Mouse (Mus musculus): ENCODE measurements around the gene Rnf215.
"Not testable (repeated sequence)": the region's sequence is repeated elsewhere in the genome, so short reads cannot be mapped to it uniquely, and the experiment has no call there.

The Rnf215 gene

DNA sequence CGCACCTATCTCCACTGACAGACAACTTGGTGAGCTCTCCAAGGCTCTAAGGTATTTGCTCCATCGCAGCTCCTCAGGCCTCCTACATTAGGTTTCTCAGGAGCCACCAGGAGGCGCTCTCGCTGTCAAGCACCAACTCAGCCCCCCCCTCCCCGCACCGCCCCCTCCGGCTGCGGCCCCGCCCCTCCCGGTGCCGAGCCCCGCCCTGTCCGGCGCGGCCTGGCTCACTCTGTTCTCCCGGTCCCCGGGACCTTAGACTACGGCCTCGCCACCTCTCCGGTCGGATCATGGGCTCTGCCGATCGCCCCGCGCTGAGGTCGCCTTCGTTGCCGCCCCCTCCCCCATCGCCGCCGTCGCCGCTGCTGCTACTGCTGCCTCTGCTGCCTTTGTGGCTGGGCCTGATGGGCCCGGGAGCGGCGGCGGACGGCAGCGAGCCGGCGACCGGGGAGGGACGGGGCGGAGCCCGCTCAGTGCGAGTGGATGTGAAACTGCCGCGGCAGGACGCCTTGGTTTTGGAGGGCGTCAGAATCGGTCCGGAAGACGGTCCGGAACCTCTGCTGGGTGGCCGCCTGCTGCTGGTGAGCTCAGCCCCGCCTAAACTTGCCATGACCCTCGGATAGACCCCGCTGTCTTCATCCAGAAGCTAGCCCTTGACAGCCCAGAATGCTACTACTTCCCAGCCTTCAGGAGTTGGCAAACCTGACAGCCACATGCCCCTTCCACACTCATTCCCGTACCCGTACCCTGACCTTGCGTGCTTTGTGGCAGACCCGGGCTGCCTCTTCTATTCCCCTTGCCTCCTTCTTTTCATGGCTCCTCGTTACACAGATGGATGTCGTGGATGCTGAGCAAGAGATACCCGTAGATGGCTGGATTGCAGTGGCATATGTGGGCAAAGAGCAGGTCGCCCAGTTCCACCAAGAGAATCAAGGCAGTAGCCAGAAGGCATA, at the start of gene Rnf215:
Gene Rnf215 (plus strand): TSS at position 217 of the 950 bp plus-strand sequence.
- peak; percentile 89 to 97 for DNase-seq (ENCODE audit: inconsistent age in 2 of 2, low spot score in 1 of 2)

DNA sequence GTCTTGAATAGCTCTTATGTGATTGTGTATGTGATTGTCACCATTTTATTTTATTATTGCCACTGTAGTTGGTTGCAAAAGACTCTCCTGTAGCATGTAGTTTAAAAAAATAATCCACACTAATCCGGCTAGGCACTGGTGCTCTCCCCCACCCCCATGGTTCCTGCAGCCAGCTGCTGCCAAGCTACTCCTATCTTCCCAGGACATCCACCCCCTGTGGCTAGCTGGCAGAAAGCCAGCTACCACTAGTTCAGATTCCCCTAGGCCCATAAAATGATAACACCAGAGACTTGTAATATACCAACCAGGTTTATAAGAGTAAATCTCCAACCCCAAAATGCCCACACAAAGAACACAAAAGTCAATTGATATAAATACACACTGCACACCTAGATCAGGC, 48.8 kb upstream of the Rnf215 start:
- no peak for DNase-seq (ENCODE audit: inconsistent age in 2 of 2, low spot score in 1 of 2)

DNA sequence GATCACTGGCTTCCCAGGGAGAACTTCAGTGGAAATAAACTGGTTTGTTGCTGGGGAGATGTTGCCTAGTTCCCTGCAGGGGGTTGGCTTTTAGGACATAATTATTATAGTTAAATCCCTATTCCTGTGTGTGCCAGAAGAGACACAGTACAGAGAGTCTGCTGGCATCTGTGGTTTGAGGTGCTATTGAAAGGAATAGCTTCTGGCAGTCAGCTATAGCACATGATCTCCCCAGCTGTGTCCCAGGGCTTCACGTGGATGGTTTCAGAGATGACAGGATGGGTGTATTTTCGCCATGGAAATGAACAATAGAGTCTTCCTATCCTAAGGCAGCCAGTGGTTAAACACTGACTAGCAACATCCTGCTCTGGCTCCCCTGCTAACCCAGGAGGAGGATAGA, 47.7 kb upstream of the Rnf215 start:
- no peak for DNase-seq (ENCODE audit: inconsistent age in 2 of 2, low spot score in 1 of 2)

GRCm38 (mm10) chr11:4093459-4094377, 41.3 kb upstream of the Rnf215 start:
- peak in 1 of 2 experiments; percentile 30 for DNase-seq (ENCODE audit: inconsistent age in 2 of 2, low spot score in 1 of 2)

GRCm38 (mm10) chr11:4094378-4095170, 40.4 kb upstream of the Rnf215 start:
- DNase-seq (ENCODE audit: inconsistent age in 2 of 2, low spot score in 1 of 2): peak; percentile 72 to 91

DNA sequence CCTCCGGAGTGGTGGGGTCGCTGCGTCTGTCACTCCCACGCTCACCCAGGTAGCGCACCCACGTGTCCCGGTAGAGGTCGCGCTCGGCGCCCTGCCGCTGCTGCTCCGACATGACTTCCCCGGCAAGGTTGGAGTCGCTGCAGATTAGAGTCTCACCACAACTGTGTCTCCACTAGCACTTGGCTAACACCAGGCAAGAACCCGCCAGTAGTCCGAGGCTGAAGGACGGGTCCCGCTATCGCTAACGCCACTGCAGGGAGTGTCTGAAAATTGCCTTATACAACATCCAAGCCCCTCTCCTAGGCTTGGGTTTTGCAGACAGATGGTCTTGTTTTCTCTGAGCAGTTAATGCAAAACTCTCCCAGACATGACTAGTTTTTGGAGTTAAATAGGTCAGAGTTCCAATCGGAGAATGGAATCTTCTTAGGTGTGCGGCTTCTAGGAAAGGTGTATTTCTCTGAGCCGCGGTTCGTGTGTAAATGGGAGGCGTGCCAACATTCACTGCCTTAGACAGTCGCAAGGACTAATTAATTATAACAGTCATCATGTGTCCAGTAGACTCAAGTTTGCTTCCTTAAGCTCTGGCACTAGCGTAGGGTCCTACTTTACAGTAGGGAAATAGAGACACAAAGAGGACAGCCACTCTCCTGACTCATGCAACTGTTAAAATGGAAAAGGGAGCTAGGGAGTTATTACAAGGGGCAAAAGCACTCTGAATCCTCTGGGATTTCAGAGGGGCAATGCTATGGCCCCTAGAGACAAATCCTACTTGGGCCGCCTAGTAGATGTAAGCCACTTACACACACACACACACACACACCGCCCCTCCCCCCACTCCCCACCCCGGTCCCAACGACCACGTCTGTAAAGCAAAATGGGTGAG, 39.6 kb upstream of the Rnf215 start, which contains the start of gene Mtfp1:
Gene Mtfp1 (minus strand): TSS at position 275 of the 883 bp plus-strand sequence.
- DNase-seq (ENCODE audit: inconsistent age in 2 of 2, low spot score in 1 of 2): peak; percentile 75 to 93

DNA sequence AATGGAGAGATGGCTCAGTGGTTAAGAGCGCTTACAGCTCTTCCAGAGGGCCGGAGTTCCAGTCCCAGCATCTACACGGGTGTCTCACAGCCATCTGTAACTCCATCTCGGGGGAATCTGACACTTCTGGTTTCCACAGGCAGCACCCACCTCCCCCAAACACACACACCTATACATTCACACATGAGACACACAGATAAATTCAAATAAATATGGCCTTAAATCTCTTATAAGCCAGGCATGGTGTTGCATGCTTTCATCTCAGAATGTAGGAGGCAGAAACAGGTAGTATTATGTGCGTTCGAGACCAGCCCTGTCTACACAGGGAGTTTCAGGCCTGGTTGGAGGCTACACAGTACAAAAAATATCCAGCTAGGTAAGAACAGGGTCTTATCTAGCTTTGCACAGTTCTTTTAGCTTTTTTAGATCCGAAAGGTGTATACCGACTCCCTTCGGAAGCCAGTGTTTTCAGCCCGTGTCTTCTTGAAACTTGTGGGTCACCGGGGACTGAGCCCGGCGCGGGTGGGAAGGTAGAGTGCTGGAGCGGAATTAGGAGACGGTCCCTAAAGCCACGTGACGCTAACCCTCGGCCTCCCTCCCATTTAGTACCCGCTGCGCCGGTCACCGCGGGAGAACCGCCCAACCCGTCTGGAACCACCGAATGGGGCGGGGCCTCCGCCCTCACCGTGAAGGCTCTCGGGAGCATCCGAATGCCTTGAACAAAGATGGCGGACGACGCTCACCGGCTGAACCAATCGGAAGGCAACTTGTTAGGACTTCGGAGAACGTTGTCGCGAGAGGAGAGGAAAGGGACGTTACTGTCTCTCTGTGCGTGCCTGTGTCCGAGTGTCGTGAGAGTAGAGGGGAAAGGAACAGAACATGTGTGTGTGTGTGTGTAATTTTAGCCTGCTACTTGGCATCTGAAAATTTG, 38.7 kb upstream of the Rnf215 start:
- peak; percentile 99 for DNase-seq (ENCODE audit: inconsistent age in 2 of 2, low spot score in 1 of 2)

GRCm38 (mm10) chr11:4097091-4097621, 37.8 kb upstream of the Rnf215 start:
- DNase-seq (ENCODE audit: inconsistent age in 2 of 2, low spot score in 1 of 2): peak in 1 of 2 experiments; percentile 52

DNA sequence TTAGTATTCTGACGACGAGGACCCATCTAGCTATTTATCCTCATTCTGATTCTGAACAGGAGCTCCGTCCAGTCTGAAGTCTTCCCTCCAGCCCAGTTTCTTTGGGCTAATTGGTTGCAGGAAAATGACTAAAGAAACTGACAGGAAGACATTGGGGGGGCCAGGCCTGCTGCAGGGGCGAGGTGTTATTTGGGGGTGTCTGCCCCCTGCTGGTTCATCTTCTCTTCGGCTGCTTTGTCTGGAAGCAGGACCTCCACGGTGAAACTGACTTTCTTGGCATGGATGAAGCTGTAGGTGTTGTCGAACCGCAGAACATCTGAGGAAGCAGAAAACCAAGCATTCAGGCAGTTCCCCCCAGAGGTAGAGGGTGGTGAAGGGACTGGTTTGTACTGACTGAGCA, 36.9 kb upstream of the Rnf215 start:
- DNase-seq (ENCODE audit: inconsistent age in 2 of 2, low spot score in 1 of 2): no peak

- no peak for DNase-seq (ENCODE audit: inconsistent age in 2 of 2, low spot score in 1 of 2)
These were observed 36.2 kb upstream of the Rnf215 start for GRCm38 (mm10) chr11:4098816-4099215.

DNA sequence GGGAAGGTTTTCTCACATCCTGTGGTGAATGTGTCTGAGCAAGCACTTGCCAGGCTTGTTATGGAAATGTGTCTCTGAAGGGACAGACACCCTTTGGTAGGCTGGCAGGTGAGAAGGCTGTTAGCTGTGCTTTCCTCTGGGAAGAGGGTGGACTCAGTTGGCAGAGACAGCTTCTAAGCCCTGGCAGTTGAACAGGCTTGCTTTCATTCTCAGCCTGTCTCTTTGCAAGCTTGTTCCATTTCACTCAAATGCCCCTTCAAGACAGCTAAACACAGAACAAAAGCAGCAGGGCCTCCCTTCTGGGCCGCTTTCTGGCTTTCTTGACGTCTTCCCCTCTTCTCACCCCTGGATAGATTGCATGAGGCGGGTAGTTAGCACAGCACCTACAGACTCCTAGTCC, 35.6 kb upstream of the Rnf215 start:
- DNase-seq (ENCODE audit: inconsistent age in 2 of 2, low spot score in 1 of 2): no peak

DNA sequence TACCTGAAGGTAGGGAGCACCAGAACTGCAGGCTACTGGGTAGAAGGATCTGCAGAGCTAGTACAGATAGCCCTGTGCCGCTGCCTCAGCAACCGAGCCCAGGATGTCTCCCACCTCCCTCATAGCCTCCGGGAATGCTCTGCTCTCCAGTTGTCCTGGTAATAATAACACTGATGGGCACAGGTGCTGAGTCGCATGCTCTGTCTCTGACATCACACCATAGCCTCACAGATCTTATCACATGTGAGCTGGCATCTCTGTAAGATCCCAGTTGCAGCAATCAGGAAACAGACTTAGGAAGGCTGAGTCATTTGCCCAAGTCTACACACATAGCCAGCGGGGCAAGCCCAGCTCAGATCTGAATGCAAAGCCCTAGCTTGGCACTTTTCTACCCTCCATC, 33.2 kb upstream of the Rnf215 start:
- DNase-seq (ENCODE audit: inconsistent age in 2 of 2, low spot score in 1 of 2): peak; percentile 36 to 51

- no peak for DNase-seq (ENCODE audit: inconsistent age in 2 of 2, low spot score in 1 of 2)
These were observed 31.5 kb upstream of the Rnf215 start for GRCm38 (mm10) chr11:4103522-4103921.

DNA sequence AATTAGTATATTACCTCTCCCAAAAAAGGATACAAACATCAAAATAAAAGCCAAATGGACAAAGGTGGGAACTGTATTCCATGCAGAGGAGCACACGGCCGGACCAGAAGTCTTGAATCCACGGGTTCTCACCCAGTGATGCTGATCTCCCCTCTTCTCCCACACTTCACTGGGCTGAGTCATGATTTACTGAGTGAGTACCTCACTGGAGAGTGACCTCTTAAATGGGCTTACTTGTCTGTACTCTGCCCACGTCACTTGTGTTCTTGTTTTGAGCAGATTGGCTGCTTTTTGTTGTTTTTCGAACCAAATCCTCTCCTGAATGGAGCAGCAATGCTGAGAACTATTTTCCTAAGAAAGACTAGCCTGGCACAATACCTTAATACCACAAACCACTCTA, 30.0 kb upstream of the Rnf215 start:
- no peak for DNase-seq (ENCODE audit: inconsistent age in 2 of 2, low spot score in 1 of 2)

GRCm38 (mm10) chr11:4105444-4105843, 29.6 kb upstream of the Rnf215 start:
- DNase-seq (ENCODE audit: inconsistent age in 2 of 2, low spot score in 1 of 2): no peak

DNA sequence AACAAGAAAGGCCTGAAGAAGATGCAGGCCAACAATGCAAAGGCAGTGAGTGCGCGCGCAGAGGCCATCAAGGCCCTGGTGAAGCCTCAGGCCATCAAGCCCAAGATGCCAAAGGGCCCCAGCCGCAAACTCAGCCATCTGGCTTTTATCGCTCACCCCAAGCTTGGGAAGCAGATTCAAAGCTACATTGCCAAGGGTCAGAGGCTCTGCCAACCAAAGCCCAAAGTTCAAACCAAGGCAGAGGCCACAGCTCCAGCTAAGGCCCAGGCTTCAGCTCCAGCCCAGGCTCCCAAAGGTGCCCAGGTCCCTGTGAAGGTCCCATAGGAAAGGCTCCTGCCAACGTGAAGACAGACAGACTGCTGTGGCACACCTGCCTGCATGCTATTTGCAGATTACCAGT, 27.1 kb upstream of the Rnf215 start:
- DNase-seq (ENCODE audit: inconsistent age in 2 of 2, low spot score in 1 of 2): not testable (repeated sequence)

DNA sequence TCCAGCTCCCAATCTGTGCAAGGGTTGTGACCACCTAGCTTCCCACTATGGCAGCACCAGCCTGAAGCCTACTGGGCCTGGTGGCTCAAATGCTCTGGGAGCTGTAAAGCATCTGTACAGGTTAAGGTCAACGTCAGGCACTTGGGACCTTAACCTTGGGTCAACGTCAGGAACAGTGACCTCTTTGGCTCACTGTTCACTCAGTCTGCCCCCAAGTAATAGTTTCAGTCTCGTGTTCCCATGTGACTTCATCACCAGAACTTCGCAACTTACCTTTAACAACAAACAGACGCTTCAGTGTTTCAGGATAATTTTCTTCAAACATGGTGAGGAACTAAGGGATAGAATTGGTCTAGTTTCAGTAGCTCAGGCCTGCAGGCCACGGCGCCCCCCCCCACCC, 26.3 kb upstream of the Rnf215 start:
- DNase-seq (ENCODE audit: inconsistent age in 2 of 2, low spot score in 1 of 2): no peak

DNA sequence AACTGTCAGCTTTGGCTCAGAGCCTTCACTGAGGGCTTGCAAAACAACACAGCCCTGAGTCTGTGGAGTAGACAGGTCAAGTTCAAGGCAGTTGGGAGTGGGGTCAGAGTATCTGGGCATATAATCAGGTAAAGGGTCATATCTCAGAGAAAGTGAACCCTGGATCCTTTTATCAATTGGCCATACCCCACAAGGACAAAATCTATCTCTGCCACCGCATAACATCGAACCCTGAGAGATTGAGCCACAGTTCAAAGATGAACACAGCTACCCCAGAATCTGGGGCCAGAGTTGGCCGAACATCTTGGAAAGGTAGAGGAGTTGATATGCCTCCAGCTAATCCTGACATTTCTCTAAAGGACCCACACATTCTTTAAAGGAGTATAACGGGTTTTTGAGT, 23.0 kb upstream of the Rnf215 start:
- DNase-seq (ENCODE audit: inconsistent age in 2 of 2, low spot score in 1 of 2): no peak
